Mouse (Mus musculus) heart, adult 8-10 months (tissue): ENCODE data around the gene Ctsd. TPM values are rescaled to one million over a fixed set of nuclear protein-coding genes. Genes with fewer than 3 reads are reported as not detected.

ENCODE experiments used
- DNase-seq: peaks from one replicate; pipeline ENCODE4 v3.0.0; 2022; ENCODE audit warnings: low spot score
- total RNA-seq, 4 experiments: library from RNA; stranded (reverse); gene quantifications; 2 replicates each; pipeline ENCODE4 v1.2.4; 2022

Gene Ctsd
- total RNA-seq, 4 experiments from 2014 or later = 1,038 to 1,126 (median 1,089) TPM

GRCm38 (mm10) chr7:142374413-142375015 is 13.3 kb downstream of the Ctsd start:
- DNase-seq = peak; percentile 55

GRCm38 (mm10) chr7:142373641-142374412 is 14.0 kb downstream of the Ctsd start, which contains the start of gene Ifitm10:
Gene Ifitm10, minus strand, starts transcription at chr7:142373753.
- no peak for DNase-seq

GRCm38 (mm10) chr7:142373039-142373438 is 14.8 kb downstream of the Ctsd start:
- no peak for DNase-seq

- DNase-seq = no peak
Observed at GRCm38 (mm10) chr7:142371768-142372661, 15.8 kb downstream of the Ctsd start.

DNA sequence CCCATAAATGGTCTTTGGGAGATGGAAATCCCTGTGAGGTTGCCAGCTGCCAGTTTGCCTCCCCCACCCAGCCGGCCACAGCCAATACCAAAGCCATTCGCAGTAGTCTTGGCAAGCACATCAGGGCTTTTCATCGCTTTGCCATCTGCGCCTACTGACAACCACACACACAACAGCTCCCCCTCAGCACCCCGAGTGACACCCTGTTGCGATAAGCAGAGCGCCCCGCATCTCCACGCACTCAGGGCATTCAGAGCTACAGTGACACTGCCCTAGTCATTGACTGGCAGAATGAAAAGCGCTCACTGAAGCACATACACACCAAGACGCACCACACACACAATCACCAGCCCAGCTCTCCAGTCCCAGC is 16.5 kb downstream of the Ctsd start:
- DNase-seq = no peak

DNA sequence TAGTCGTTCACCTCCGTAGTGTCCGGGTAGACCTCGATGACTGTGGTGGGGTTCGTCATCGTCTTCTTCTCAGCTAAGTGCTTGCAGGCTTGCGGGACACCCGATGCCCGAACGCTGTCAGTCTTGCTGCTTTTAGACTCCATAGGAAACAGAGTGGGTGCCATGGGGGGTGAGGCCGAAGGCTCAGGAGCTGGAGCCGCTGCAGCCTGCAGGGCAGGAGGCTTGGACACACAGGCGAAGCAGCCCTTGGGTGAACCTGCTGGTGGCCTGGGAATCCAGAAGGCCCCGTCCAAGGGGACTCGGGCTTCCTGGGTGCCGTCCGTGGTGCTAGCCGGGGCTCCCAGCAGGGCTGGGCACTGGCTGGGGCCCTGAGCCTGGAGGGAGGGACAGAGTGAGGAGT is 16.9 kb downstream of the Ctsd start:
- DNase-seq = no peak

DNA sequence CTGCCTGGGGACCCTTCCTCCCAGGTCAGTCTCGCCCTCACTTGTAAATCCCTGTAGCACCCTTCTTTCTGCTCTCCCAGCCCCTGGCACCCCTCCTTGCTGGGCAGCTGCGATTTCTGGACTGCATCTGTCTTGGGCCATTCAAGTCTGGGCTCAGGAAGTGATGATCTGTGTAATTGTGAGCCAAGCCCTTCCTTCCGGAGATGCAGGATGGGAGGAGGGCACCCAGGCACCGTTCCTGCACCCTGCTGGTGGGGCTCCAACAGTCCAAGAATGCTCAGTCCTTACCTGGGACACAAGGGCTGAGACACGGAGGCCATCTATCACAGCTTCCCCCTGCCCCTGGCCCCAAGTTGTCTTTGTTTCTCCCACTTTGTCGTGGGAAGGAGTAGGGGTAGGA is 18.0 kb downstream of the Ctsd start:
- DNase-seq = no peak

GRCm38 (mm10) chr7:142368856-142369255 is 19.0 kb downstream of the Ctsd start:
- no peak for DNase-seq

DNA sequence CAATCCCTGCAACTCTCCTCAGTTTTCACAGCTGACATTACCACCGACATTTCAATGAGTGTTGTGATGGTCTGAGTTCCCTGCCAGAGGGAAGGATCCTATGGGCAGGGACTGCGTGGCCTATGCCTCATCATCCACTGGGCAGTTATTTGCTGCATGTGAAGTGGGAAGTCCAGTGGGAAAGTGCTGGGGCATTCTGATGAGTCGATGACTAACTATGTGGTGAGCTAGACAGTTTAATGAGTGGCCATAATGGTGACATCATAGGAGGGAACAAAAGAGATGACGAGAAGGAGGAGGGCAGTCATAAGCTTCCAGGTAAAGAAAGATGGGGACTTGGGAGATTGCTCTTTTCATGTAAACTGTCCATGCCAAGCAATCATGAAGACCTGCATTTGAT is 24.7 kb downstream of the Ctsd start:
- DNase-seq = no peak

DNA sequence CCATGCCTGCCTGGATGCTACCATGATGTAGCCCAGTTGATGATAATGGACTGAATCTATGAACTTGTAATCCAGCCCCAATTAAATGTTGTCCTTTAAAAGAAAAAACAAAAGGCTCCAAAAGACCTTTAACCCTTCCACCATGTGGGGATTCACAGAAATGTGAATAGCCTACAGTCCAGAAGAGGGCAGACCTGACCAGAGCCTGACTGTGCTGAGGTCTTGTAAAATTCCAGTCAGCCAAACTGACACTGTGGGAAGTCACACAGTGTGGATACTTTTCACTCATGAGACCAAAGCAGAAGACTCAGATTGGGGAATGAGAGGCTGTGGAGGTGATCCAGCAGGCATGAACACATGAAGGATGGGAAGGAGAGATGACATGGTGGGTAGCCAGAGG is 27.1 kb downstream of the Ctsd start:
- DNase-seq = no peak

DNA sequence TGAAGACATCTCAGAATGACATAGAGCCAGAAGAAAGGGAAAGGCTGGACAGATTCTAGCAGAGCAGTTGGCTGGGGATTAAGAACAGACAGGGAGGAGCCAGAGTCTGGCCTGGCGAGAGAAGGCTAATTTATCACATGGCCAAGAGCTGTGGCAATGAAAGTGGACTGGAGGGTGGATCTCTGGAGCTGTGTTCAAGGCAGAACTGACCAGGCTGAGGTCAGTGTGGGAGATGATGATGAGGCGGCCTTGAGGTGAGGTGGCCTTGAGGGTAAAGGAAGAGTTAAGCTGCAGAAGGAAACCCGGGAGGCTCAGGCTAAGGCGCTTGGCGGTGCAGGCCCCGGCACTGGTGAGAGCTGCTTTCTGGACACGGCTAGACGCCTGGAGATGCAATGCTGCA is 28.7 kb downstream of the Ctsd start:
- no peak for DNase-seq

GRCm38 (mm10) chr7:142357566-142357965 is 30.3 kb downstream of the Ctsd start:
- no peak for DNase-seq

- DNase-seq = no peak
Observed at GRCm38 (mm10) chr7:142354661-142355233, 33.1 kb downstream of the Ctsd start.

DNA sequence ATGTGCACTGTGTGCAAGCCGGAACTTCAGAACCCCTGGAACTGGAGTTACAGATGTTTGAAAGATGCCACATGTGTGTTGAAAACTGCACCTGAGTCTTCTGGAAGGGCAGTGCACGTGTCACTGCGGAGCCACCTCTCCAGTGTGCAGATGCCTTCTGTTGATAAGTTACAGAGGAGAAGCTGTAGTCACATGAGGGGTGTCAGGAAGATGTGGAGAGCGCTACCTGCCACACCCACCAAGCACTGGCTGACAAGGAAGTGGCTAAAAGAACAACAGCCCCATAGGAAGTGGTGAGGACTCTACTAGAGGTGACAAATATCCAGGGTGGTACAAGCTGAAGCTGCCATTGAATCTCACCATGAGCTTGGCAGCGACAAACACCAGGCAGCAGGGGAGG is 34.0 kb downstream of the Ctsd start:
- DNase-seq = no peak

DNA sequence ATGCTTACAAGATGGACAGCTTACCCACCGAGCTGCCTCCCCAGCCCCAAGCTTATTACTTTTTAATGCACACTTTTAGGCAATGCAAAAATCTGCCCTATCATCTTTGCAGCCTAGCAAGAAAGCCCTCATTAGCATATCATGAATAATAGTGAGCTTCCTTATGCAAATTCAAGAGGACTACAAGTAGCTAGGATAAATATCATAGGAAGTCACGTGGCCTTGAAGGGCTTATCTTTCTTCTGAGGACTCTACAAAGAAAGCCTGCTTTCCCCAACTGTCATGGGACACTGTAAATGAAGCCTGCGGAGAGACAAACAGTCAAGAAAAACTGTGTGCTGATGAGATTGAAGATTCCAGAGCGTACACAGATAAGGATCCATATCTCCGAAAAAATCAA is 36.3 kb downstream of the Ctsd start:
- DNase-seq = no peak

DNA sequence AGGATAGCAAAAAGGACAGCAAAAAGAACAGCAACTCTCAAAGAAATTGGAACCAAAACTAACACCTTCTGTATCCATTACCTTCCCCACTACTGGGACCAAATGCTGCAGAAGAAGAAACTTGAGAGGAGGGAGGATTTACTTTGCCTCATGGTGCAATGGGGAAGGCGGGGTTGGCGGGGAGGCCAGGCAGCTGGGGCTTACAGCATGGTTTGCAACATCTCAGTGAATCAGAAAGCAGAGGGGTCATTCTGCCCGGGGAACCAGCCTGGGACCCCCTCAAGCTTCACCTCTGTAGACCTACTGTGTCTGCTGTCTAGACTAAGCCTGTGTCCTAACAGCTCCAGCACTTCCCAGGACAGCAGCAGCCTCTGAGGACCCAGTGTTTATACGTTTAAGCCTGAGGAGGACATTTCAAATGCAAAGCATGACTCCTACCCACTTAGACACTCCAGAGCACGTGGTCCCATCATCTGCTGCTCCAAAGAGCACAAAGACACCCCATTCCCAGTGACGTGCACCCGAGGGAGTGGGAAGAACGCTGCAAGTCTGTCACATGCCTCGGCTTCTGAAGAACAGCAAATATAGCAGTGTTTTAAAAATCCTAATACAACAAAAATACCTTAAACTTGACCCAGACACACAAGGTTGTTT is 38.4 kb downstream of the Ctsd start:
- DNase-seq = no peak

DNA sequence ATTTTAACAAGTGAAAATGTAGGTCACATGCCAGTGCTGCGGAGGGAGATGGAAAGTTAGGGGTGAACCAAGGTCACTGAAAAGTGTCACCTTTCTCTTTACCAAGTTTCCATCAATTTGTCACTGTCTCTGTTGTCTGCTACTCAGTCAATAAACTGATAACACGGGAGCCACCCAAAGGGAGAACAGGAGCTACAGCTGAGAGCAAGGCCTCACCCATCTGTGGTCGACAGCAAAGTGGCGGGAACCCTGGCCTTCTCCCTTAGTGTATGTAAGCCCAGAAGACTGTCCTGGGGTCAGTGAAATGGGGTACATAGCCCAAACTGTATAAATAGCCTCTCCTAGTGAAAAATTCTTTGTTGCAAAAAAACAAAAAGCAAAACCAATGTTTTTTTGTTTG is 40.3 kb downstream of the Ctsd start:
- no peak for DNase-seq

DNA sequence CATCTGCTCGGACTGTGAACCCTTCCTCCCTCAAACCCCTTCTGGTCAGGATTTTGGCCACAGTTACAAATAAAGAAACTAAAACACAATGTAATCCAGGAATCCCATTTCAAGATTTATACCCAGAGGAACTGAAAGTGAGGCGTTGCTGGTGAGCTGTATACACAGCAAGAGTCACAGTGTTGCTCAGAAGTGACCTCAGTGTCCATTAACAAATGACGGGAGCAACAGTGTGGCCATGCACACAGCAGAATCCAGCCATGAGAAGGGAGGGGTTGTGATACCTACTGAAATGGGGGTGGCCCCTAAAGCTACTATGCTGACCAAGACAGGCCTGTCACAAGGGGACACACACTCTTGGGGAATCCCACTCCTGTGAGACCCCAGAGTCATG is 45.6 kb downstream of the Ctsd start:
- DNase-seq = no peak

DNA sequence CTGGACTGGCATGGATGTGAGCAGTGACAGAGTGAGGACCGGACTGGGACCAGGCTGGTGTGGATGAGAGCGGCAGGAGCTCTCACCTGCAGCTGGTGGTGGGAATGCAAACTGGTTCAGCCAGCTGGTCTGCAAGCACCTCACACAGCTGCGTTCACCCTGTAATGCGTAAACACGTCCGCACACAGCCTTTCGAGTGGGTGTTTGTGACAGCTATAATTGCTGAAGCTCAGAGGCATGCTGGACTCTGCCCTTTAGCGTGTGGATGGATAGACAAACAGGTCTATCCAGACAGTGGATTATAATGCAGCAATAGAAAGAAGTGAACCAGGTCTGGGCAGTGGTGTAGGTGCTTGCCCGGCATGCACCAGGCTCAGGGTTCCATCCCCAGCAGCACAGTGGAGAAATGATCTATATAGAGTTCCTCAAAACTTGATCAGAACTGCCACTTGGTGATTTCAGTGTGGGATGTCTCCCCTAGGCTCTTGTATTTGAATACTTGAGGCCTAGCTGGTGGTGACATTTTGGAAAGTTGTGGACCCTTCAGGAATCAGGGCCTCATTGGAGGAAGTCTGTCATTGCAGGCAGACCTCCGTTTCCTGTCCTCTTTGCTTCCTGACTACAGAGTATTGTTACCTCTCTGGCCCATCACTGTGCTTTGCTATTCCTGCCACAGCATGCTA is 46.1 kb downstream of the Ctsd start:
- no peak for DNase-seq

DNA sequence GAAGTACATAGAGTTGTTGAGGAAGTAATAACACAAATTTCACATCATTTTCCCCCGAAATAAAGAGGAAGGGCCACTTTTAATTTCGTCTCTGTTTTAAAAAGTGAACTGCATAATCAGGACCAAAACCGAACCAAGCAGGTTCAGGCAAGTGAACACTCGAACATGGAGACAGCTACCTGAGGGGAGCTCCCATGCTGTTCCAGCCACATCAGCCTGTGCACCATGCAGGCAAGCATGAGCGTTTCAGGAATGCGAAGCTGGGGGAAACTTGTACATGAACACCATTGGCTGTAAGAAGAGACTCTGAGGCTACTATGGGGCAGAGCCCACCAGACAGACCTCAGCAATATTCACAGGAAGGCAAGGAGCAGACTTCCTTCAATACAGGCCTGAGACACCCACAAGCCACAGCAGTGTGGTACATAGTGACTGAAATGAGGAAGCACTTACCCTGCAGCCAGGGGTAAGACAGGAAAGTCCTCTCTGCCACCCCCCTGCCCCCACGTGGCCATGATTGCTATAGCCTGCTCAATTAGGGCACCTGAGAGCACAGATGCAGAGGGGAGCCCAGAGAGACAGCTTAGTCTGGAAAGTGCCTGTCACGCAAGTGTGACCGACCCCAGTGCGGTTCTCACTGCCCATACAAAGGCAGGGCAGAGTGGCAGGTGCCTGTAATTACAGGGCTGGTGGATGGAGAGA is 47.4 kb downstream of the Ctsd start:
- no peak for DNase-seq
